Mouse (Mus musculus): ENCODE measurements around the gene Gm8257.

GRCm38 (mm10) chr14:44750240-44750639 is 44.0 kb upstream of the Gm8257 start, which contains the start of gene Gm8267:
- no peak for TF ChIP-seq CHD2 (IDR thresholded peaks at IDR 0.05; ENCODE audit: low read length)
- TF ChIP-seq CTCF (conservative IDR thresholded peaks at IDR 0.05 in 1 of 2, IDR thresholded peaks at IDR 0.05 in 1 of 2; ENCODE audit: low read depth in 2 of 2, low read length in 2 of 2), result no peak
- TF ChIP-seq SIN3A (IDR thresholded peaks at IDR 0.05; ENCODE audit: low read length), result no peak
- no peak for TF ChIP-seq EP300 (IDR thresholded peaks at IDR 0.05; ENCODE audit: low read length)
- no peak for TF ChIP-seq ZNF384 (IDR thresholded peaks at IDR 0.05; ENCODE audit: low read depth, low read length)
- no peak for TF ChIP-seq ZC3H11A (IDR thresholded peaks at IDR 0.05; ENCODE audit: low read depth, low read length)
- no peak for TF ChIP-seq MXI1 (IDR thresholded peaks at IDR 0.05; ENCODE audit: low read depth, low read length)
- no peak for TF ChIP-seq POLR2A (IDR thresholded peaks at IDR 0.05; ENCODE audit: low read depth, low read length)
- no peak for TF ChIP-seq RCOR1 (conservative IDR thresholded peaks at IDR 0.05; ENCODE audit: low read depth, low read length)
- no peak for TF ChIP-seq MAX (IDR thresholded peaks at IDR 0.05; ENCODE audit: low read length)
